ENCODE assay signal across 27 mouse cellular contexts in genomic region chr3:122109461-122109860, GRCm38 (mm10).
DNase-seq lines count a peak whose midpoint lies in the region; ATAC-seq lines count a peak whose summit lies in the region.
"Had no signal": no experiment of that assay in that cellular context is flagged by ENCODE, and none has a peak within 500 bp of the region (broad histone marks: within the 10 kb centered on the region; RNA-seq: fewer than 3 reads in every experiment).

No protein-coding gene starts in this region.

- H3K4me2 ChIP-seq in embryonic facial prominence, embryonic 13.5 days: no peak overlapping the region
- no peak overlapping the region for H3K4me2 ChIP-seq in intestine, embryonic 15.5 days (replicated peaks)
- H3K4me2 ChIP-seq: heart, embryonic 11.5 days; hindbrain, embryonic 13.5 days; midbrain, embryonic 15.5 days; neural tube, embryonic 12.5 days had no signal

- H3K27ac ChIP-seq in embryonic facial prominence, embryonic 13.5 days: no peak overlapping the region
- no peak overlapping the region for H3K27ac ChIP-seq in embryonic facial prominence, embryonic 10.5 days (replicated peaks)
- H3K27ac ChIP-seq in intestine, embryonic 15.5 days: no peak overlapping the region
- H3K27ac ChIP-seq: hindbrain, embryonic 13.5 days; macrophage; midbrain, embryonic 15.5 days; neural tube, embryonic 12.5 days had no signal

- H3K9ac ChIP-seq in embryonic facial prominence, embryonic 13.5 days: no peak overlapping the region
- no peak overlapping the region for H3K9ac ChIP-seq in intestine, embryonic 15.5 days
- H3K9ac ChIP-seq: hindbrain, embryonic 13.5 days; midbrain, embryonic 15.5 days; neural tube, embryonic 12.5 days had no signal

- H3K27me3 ChIP-seq in embryonic facial prominence, embryonic 13.5 days: no peaks in the 10 kb centered on the region
- no peaks in the 10 kb centered on the region; the same call in 1 of the 2 replicates for H3K27me3 ChIP-seq in embryonic facial prominence, embryonic 10.5 days (replicated peaks; ENCODE audit: low read depth, poor library complexity, severe bottlenecking)
- H3K27me3 ChIP-seq in intestine, embryonic 15.5 days (replicated peaks): no peaks in the 10 kb centered on the region
- H3K27me3 ChIP-seq: CH12.LX; hindbrain, embryonic 13.5 days; midbrain, embryonic 15.5 days; neural tube, embryonic 12.5 days had no signal

- H3K36me3 ChIP-seq in embryonic facial prominence, embryonic 13.5 days: no peaks in the 10 kb centered on the region
- no peaks in the 10 kb centered on the region for H3K36me3 ChIP-seq in embryonic facial prominence, embryonic 10.5 days (replicated peaks)
- H3K36me3 ChIP-seq in intestine, embryonic 15.5 days: no peaks in the 10 kb centered on the region
- H3K36me3 ChIP-seq: hindbrain, embryonic 13.5 days; midbrain, embryonic 15.5 days; neural tube, embryonic 12.5 days had no signal

- WGBS in embryonic facial prominence, embryonic 13.5 days: 76% methylated on average over 4 of the region's 4 CpGs
- WGBS in embryonic facial prominence, embryonic 10.5 days: 79% methylated on average over 4 of the region's 4 CpGs
- WGBS in intestine, embryonic 15.5 days: 47% methylated on average over 4 of the region's 4 CpGs

- peaks cover 22% of the 10 kb centered on the region for H3K4me1 ChIP-seq in embryonic facial prominence, embryonic 13.5 days
- H3K4me1 ChIP-seq in embryonic facial prominence, embryonic 10.5 days: peaks cover 26% of the 10 kb centered on the region
- H3K4me1 ChIP-seq in intestine, embryonic 15.5 days (replicated peaks): peaks cover 11% of the 10 kb centered on the region; the same call in 1 of the 2 replicates
- H3K4me1 ChIP-seq: midbrain, embryonic 15.5 days; neural tube, embryonic 12.5 days had no signal

- H3K4me3 ChIP-seq in embryonic facial prominence, embryonic 13.5 days: no peak overlapping the region
- no peak overlapping the region for H3K4me3 ChIP-seq in embryonic facial prominence, embryonic 10.5 days
- H3K4me3 ChIP-seq in intestine, embryonic 15.5 days (replicated peaks): no peak overlapping the region
- H3K4me3 ChIP-seq: hindbrain, embryonic 13.5 days; midbrain, embryonic 15.5 days; neural tube, embryonic 12.5 days had no signal

- no peaks in the 10 kb centered on the region for H3K9me3 ChIP-seq in embryonic facial prominence, embryonic 13.5 days
- no peaks in the 10 kb centered on the region for H3K9me3 ChIP-seq in embryonic facial prominence, embryonic 10.5 days
- H3K9me3 ChIP-seq in intestine, embryonic 15.5 days: no peaks in the 10 kb centered on the region
- H3K9me3 ChIP-seq: hindbrain, embryonic 13.5 days; midbrain, embryonic 15.5 days; neural tube, embryonic 12.5 days had no signal

- DNase-seq in embryonic facial prominence, embryonic 10.5 days (ENCODE audit: low spot score): no peak
- DNase-seq in kidney, adult 8-10 months: peak; percentile 78 to 82
- peak; percentile 59 for DNase-seq in kidney, postnatal 10 days
- no peak for DNase-seq in spleen, postnatal 4 days (ENCODE audit: low spot score in 2 of 2)
- DNase-seq in adrenal gland, postnatal 4 days (ENCODE audit: low spot score in 2 of 2): no peak
- no peak for DNase-seq in thymus, postnatal 25 days
- DNase-seq: adrenal gland, adult 2 months; adrenal gland, postnatal 36 days; cerebellum, adult 2 months; cerebellum, postnatal 14 days; gastrocnemius, postnatal 25 days; heart, adult 11 months; heart, postnatal 4 days; lung, adult 18-20 months; right cerebral cortex, adult 18-20 months; right cerebral cortex, postnatal 4 days had no signal

- ATAC-seq in embryonic facial prominence, embryonic 13.5 days (ENCODE audit: insufficient number of reproducible peaks, insufficient read depth, low FRiP score, low TSS enrichment, low read depth): peak; percentile 11; the same call in 1 of the 2 replicates
- peak; percentile 44; the same call in 1 of the 2 replicates for ATAC-seq in intestine, embryonic 15.5 days
- ATAC-seq: activated CD4-positive, CD25-positive, alpha-beta regulatory T cell, adult 4 months; forebrain, embryonic 14.5 days; lung, postnatal 0 days; midbrain, embryonic 15.5 days had no signal

Comparison
In these comparisons a context has a peak if more than half of its experiments do, and no peak if none do; other contexts are left out.
1. DNase-seq: peak in kidney, adult 8-10 months (2 of 2) and kidney, postnatal 10 days (single experiment); none in embryonic facial prominence, embryonic 10.5 days (single experiment), spleen, postnatal 4 days (0 of 2), adrenal gland, postnatal 4 days (0 of 2) and thymus, postnatal 25 days (single experiment).